Mouse (Mus musculus) urinary bladder, postnatal 25 days (tissue): ENCODE measurements at regions not wholly inside any gene's neighbourhood (a gene's known extent, or its start where the extent isn't known, plus 50 kb on each side); places are given as distances from the start of the nearest gene placed in this dataset.

Experiments
- DNase-seq: peaks from one replicate; pipeline ENCODE4 v3.0.0; 2022; ENCODE audit warnings: low spot score

- no peak for DNase-seq
These were observed 75.9 kb downstream of the Klhl25 start for GRCm38 (mm10) chr7:75923951-75924467.

DNA sequence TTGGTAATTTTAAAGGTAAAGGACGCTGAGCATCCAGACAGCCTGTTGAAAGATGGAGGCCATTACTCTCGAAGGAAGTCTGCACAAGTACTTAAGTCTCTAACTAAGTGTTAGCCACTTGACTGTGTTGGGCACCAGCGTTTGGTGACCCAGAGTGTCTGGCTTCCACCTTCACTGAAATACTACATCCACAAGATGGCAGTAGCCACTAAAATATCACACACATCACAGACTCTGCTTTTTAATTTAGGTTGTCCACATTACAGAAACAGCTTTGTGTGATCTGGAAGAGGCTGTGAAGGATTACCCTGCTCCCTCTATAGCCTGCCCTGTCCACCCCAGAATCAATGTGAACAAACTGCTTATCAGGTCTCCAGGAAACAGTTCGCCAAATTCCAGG is 79.4 kb downstream of the Klhl25 start:
- no peak for DNase-seq

GRCm38 (mm10) chr7:75943844-75944243 is 95.7 kb downstream of the Klhl25 start:
- no peak for DNase-seq

DNA sequence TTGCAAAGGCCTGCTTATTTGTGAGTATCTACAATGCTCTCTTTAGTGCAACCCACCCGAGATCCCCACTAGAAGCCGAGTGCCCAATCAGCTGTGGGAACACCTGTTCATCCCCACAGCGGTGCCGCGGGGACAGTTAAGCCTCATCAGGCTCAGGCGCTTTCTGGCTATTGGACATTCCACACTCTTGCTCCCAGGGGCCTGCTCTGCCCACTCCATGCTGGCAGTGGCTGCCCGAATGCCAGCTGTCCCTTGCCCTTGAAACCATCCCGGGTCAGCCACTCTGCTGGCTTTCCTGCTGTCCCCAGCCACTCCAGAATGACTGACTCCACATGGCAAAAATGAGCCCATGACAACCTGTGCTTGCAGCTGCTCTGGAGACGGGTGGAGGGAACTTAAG is 107.6 kb downstream of the Klhl25 start:
- no peak for DNase-seq

- no peak for DNase-seq
These were observed 109.3 kb downstream of the Klhl25 start for GRCm38 (mm10) chr7:75957366-75957765.

GRCm38 (mm10) chr7:75959903-75960620 is 112.0 kb downstream of the Klhl25 start:
- DNase-seq: no peak

GRCm38 (mm10) chr7:75968177-75968576 is 120.1 kb downstream of the Klhl25 start:
- no peak for DNase-seq

GRCm38 (mm10) chr7:75970914-75971313 is 122.8 kb downstream of the Klhl25 start:
- DNase-seq: no peak

DNA sequence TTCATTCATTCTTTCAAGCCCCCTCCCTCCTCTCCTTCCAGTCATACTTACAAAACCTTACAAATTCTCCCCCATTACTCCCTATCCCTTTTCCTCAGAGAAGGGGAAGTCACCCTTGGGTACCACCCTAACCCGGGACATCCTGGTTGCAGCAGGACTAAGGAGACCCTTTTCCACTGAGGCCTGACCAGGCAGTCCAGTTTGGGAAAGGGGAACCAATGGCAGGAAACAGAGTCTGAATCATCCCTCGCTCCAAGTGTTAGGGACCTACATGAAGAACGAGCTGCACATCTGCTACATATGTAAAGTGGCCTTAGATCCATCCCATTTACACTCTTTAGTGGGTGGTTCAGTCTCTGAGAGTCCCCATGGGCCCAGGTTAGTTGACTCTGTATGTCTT is 123.6 kb downstream of the Klhl25 start:
- DNase-seq: no peak

DNA sequence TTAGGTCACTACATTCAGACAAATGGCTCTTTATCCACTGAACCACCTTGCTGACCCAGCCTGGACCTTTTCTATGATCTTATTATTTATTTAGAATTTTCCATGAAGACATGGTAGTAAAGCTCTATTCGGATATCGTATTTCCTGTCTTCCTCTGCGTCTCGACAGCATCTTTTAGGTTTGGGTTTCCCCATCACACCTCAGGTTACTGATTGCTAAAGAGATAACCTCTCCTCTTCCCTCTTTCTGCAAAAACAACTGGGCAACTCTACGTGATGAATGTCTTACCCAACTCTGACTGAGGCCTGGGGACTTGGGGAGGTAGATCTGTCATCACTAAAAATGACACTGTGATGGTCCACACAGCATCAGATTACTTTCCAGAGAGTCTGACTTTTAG is 133.4 kb downstream of the Klhl25 start:
- no peak for DNase-seq

GRCm38 (mm10) chr7:75983029-75983808 is 135.1 kb downstream of the Klhl25 start:
- DNase-seq: no peak

GRCm38 (mm10) chr7:75983809-75984171 is 135.7 kb downstream of the Klhl25 start:
- DNase-seq: no peak

GRCm38 (mm10) chr7:75998853-75999252 is 150.7 kb downstream of the Klhl25 start:
- DNase-seq: no peak

DNA sequence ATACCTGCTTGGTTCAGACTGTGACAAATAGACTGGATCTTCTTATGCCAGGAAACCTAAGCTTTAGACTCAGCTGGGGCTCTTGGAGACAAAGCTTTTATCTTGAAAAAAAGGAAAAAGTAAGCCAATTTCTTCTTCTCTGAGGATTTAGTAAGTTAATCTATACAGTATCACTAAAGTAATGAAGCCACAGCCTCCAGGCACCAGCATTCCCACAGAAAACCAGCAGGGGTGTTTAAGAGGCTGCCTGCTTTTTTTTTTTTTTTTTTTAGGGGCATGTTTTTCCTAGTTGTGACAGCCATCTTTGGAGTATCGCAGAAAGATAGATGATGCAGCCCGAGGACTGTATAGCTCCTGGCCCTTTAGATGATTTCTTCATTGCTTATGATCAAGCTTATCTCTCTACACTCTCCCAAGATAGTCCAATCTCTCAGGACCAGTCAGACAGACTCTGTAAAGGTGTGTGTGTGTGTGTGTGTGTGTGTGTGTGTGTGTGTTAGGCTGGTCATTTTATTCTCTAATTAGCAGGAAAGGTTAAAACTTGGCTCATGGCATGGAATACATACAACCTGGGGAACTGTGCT is 151.3 kb downstream of the Klhl25 start:
- DNase-seq: no peak

- DNase-seq: no peak
These were observed 152.9 kb downstream of the Klhl25 start for GRCm38 (mm10) chr7:76001012-76001411.

- DNase-seq: no peak
These were observed 160.1 kb downstream of the Klhl25 start for GRCm38 (mm10) chr7:76008226-76008625.

GRCm38 (mm10) chr7:76047743-76048142 is 181.9 kb upstream of the Agbl1 start:
- no peak for DNase-seq

- DNase-seq: no peak
These were observed 180.3 kb upstream of the Agbl1 start for GRCm38 (mm10) chr7:76049342-76049741.

- no peak for DNase-seq
These were observed 175.8 kb upstream of the Agbl1 start for GRCm38 (mm10) chr7:76053843-76054242.

DNA sequence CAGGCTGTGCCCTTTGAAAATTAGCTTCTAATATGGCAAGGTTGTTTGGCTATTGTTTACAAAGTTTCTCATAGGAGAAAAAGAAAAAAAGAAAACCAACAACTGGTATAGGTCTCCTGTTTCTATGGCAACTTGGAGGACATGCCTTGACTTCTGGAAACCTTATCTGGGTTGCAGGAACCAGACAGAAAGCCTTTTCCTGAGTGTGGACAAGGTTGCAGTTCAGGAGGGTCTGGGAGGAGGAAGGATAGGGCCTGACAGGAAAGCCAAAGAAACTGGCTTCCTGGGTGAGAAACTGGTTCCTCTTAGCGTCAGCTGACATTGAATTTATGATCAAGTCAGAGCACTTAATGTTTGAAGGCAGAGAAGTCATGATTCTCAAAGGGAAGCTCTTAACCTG is 130.5 kb upstream of the Agbl1 start:
- DNase-seq: no peak

- no peak for DNase-seq
These were observed 108.3 kb upstream of the Agbl1 start for GRCm38 (mm10) chr7:76121242-76121844.

DNA sequence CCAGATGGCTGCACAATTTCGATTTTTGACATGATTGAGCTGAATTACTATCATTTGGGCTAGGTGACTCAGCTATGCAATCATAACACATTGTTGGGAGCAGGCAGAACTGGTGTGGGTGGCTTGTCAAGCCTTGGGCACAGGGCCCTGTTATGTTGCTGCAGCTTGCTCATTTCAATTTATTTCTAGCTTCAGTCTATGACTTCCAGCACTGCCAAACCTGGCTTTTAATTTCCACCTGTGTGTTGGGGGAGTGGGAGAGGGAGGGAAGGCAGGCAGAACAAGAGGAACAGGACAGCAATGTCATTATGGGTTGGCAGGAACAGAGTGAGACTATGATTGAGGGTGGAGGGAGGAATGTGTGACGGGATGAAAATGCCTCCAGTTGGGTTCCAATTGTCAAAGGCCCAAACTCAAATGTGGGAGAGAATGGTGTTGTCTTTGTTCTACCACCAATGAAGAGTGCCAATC is 102.0 kb upstream of the Agbl1 start:
- DNase-seq: peak; percentile 33
